Mouse (Mus musculus): Measurements from ENCODE around the gene BC049715.
A peak's percentile ranks its signal among the peaks of the same experiment; 100 is the strongest.
"Not testable (repeated sequence)": the region's sequence is repeated elsewhere in the genome, so short reads cannot be mapped to it uniquely, and the experiment has no call there.

BC049715 gene

GRCm38 (mm10) chr6:136852348-136852747 lies 24.9 kb downstream of the BC049715 start:
- no peak for DNase-seq (ENCODE audit: low spot score)

GRCm38 (mm10) chr6:136852762-136853161 lies 25.3 kb downstream of the BC049715 start:
- no peak for DNase-seq (ENCODE audit: low spot score)

- DNase-seq (ENCODE audit: low spot score), result no peak
Observed at GRCm38 (mm10) chr6:136854361-136854781, 26.9 kb downstream of the BC049715 start.

GRCm38 (mm10) chr6:136855183-136855582 lies 27.8 kb downstream of the BC049715 start:
- DNase-seq (ENCODE audit: low spot score), result no peak

GRCm38 (mm10) chr6:136856071-136856636 lies 28.7 kb downstream of the BC049715 start:
- no peak for DNase-seq (ENCODE audit: low spot score)

- DNase-seq (ENCODE audit: low spot score), result peak; percentile 27
Observed at GRCm38 (mm10) chr6:136857186-136857872, 29.9 kb downstream of the BC049715 start, which contains the start of gene Art4. Gene Art4, minus strand, starts transcription at chr6:136857733.

- DNase-seq (ENCODE audit: low spot score), result no peak
Observed at GRCm38 (mm10) chr6:136857873-136858260, 30.4 kb downstream of the BC049715 start.

- no peak for DNase-seq (ENCODE audit: low spot score)
Observed at GRCm38 (mm10) chr6:136858420-136858819, 31.0 kb downstream of the BC049715 start.

GRCm38 (mm10) chr6:136861020-136861419 lies 33.6 kb downstream of the BC049715 start:
- DNase-seq (ENCODE audit: low spot score), result no peak

- no peak for DNase-seq (ENCODE audit: low spot score)
Observed at GRCm38 (mm10) chr6:136865360-136865759, 37.9 kb downstream of the BC049715 start.

GRCm38 (mm10) chr6:136866150-136866549 lies 38.7 kb downstream of the BC049715 start:
- DNase-seq (ENCODE audit: low spot score), result no peak

- DNase-seq (ENCODE audit: low spot score), result no peak
Observed at GRCm38 (mm10) chr6:136868921-136869320, 41.5 kb downstream of the BC049715 start.

- no peak for DNase-seq (ENCODE audit: low spot score)
Observed at GRCm38 (mm10) chr6:136874599-136874998, 47.2 kb downstream of the BC049715 start.

GRCm38 (mm10) chr6:136875670-136876069 lies 48.2 kb downstream of the BC049715 start, which contains the start of gene Mgp:
Gene Mgp, minus strand, starts transcription at chr6:136875823.
- no peak for DNase-seq (ENCODE audit: low spot score)

- DNase-seq (ENCODE audit: low spot score), result no peak
Observed at GRCm38 (mm10) chr6:136881678-136882077, 54.3 kb downstream of the BC049715 start.

GRCm38 (mm10) chr6:136883431-136883915 lies 56.0 kb downstream of the BC049715 start:
- no peak for DNase-seq (ENCODE audit: low spot score)

GRCm38 (mm10) chr6:136883961-136884360 lies 56.5 kb downstream of the BC049715 start:
- DNase-seq (ENCODE audit: low spot score), result no peak

GRCm38 (mm10) chr6:136884766-136885165 lies 57.3 kb downstream of the BC049715 start:
- not testable (repeated sequence) for DNase-seq (ENCODE audit: low spot score)

- no peak for DNase-seq (ENCODE audit: low spot score)
Observed at GRCm38 (mm10) chr6:136887854-136888253, 60.4 kb downstream of the BC049715 start.

GRCm38 (mm10) chr6:136889067-136889466 lies 61.6 kb downstream of the BC049715 start:
- DNase-seq (ENCODE audit: low spot score), result no peak

- no peak for DNase-seq (ENCODE audit: low spot score)
Observed at GRCm38 (mm10) chr6:136889554-136889953, 62.1 kb downstream of the BC049715 start.

All from ovary, postnatal 10 days (tissue).